Mouse (Mus musculus): ENCODE results near the gene Acad10.
"Not testable (repeated sequence)": the region's sequence is repeated elsewhere in the genome, so short reads cannot be mapped to it uniquely, and the experiment has no call there.

Acad10 gene

GRCm38 (mm10) chr5:121656866-121657265, 3.4 kb downstream of the Acad10 start:
- not testable (repeated sequence) for DNase-seq

GRCm38 (mm10) chr5:121654526-121654925, 5.8 kb downstream of the Acad10 start:
- no peak for DNase-seq

GRCm38 (mm10) chr5:121649134-121649533, 11.2 kb downstream of the Acad10 start:
- DNase-seq: no peak

- no peak for DNase-seq
Observed at GRCm38 (mm10) chr5:121639601-121640000, 20.7 kb downstream of the Acad10 start.

- no peak for DNase-seq
Observed at GRCm38 (mm10) chr5:121637296-121637695, 23.0 kb downstream of the Acad10 start.

GRCm38 (mm10) chr5:121634668-121635067, 25.6 kb downstream of the Acad10 start:
- DNase-seq: no peak

- no peak for DNase-seq
Observed at GRCm38 (mm10) chr5:121632804-121633203, 27.5 kb downstream of the Acad10 start.

GRCm38 (mm10) chr5:121631106-121631647, 29.1 kb downstream of the Acad10 start:
- DNase-seq: peak; percentile 61

- DNase-seq: peak; percentile 92
Observed at GRCm38 (mm10) chr5:121627871-121628270, 32.4 kb downstream of the Acad10 start.

- DNase-seq: no peak
Observed at GRCm38 (mm10) chr5:121623241-121623640, 37.1 kb downstream of the Acad10 start.

GRCm38 (mm10) chr5:121621102-121621501, 39.2 kb downstream of the Acad10 start:
- no peak for DNase-seq

GRCm38 (mm10) chr5:121618592-121619513, 41.5 kb downstream of the Acad10 start, which contains the start of gene Acad12:
Gene Acad12 (minus strand): TSS chr5:121618938.
- DNase-seq: peak; percentile 86

- not testable (repeated sequence) for DNase-seq
Observed at GRCm38 (mm10) chr5:121614921-121615320, 45.4 kb downstream of the Acad10 start.

- no peak for DNase-seq
Observed at GRCm38 (mm10) chr5:121612036-121612435, 48.3 kb downstream of the Acad10 start.

GRCm38 (mm10) chr5:121609556-121610135, 50.7 kb downstream of the Acad10 start:
- DNase-seq: peak; percentile 52

- DNase-seq: peak; percentile 93
Observed at GRCm38 (mm10) chr5:121606151-121606550, 54.2 kb downstream of the Acad10 start.

- DNase-seq: not testable (repeated sequence)
Observed at GRCm38 (mm10) chr5:121603815-121604214, 56.5 kb downstream of the Acad10 start.

- peak; percentile 95 for DNase-seq
Observed at GRCm38 (mm10) chr5:121601547-121602299, 58.6 kb downstream of the Acad10 start.

GRCm38 (mm10) chr5:121598871-121599610, 61.3 kb downstream of the Acad10 start:
- no peak for DNase-seq

- DNase-seq: no peak
Observed at GRCm38 (mm10) chr5:121597991-121598537, 62.2 kb downstream of the Acad10 start.

GRCm38 (mm10) chr5:121597332-121597731, 63.0 kb downstream of the Acad10 start:
- DNase-seq: no peak

GRCm38 (mm10) chr5:121596226-121596625, 64.1 kb downstream of the Acad10 start:
- DNase-seq: no peak

Data from thymus, postnatal 4 days (tissue).